Mouse (Mus musculus): ENCODE data around the gene Gm10718. TPM values are rescaled to one million over a fixed set of nuclear protein-coding genes. Genes with fewer than 3 reads are reported as not detected.
"Not testable (repeated sequence)": the region's sequence is repeated elsewhere in the genome, so short reads cannot be mapped to it uniquely, and the experiment has no call there.

Gm10718 gene
- 0.64 TPM in 1 of 2 replicates, not detected in the other for polyA plus RNA-seq (2015; fragmentation: Nextera tagmentation; extraction: Ambion mirVana)

DNA sequence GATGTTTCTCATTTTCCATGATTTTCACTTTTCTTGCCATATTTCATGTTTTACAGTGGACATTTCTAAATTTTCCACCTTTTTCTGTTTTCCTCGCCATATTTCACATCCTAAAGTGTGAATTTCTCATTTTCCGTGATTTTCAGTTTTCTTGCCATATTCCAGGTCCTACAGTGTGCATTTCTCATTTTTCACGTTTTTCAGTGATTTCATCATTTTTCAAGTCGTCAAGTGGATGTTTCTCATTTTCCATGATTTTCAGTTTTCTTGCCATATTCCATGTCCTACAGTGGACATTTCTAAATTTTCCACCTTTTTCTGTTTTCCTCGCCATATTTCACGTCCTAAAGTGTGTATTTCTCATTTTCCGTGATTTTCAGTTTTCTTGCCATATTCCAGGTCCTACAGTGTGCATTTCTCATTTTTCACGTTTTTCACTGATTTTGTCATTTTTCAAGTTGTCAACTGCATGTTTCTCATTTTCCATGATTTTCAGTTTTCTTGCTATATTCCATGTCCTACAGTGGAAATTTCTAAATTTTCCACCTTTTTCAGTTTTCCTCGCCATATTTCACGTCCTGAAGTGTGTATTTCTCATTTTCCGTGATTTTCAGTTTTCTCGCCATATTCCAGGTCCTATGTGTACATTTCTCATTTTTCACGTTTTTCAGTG is at the start of gene Gm10718:
Gene Gm10718 (plus strand): TSS at position 236 of the 673 bp plus-strand sequence.
- not testable (repeated sequence) for H3K4me1 ChIP-seq (replicated peaks); H3K4me2 ChIP-seq (replicated peaks); H3K27me3 ChIP-seq (replicated peaks); H3K9ac ChIP-seq; H3K36me3 ChIP-seq; H3K27ac ChIP-seq; ATAC-seq; H3K9me3 ChIP-seq; H3K4me3 ChIP-seq (replicated peaks)
- 74% methylated on average over 12 of the region's 13 CpGs for WGBS

GRCm38 (mm10) chr9:3000445-3000972 is 22.8 kb upstream of the Gm10718 start, which contains the start of gene Gm10722:
Gm10722 (plus strand) TSS chr9:3000922.
- not testable (repeated sequence) for H3K36me3 ChIP-seq; H3K9ac ChIP-seq; H3K27me3 ChIP-seq (replicated peaks); H3K4me1 ChIP-seq (replicated peaks); H3K4me2 ChIP-seq (replicated peaks); H3K27ac ChIP-seq; ATAC-seq; H3K4me3 ChIP-seq (replicated peaks); H3K9me3 ChIP-seq
- 73% methylated on average over 12 of the region's 12 CpGs for WGBS

- 66% methylated on average over 8 of the region's 8 CpGs for WGBS
- H3K36me3 ChIP-seq; H3K27me3 ChIP-seq (replicated peaks); H3K27ac ChIP-seq; H3K4me3 ChIP-seq (replicated peaks); H3K4me2 ChIP-seq (replicated peaks); H3K4me1 ChIP-seq (replicated peaks); ATAC-seq; H3K9ac ChIP-seq; H3K9me3 ChIP-seq: not testable (repeated sequence)
These were observed 22.3 kb upstream of the Gm10718 start for GRCm38 (mm10) chr9:3001006-3001405.

GRCm38 (mm10) chr9:3001948-3002659 is 21.2 kb upstream of the Gm10718 start:
- not testable (repeated sequence) for H3K27me3 ChIP-seq (replicated peaks); H3K36me3 ChIP-seq; H3K4me3 ChIP-seq (replicated peaks); H3K4me2 ChIP-seq (replicated peaks); H3K9me3 ChIP-seq; H3K9ac ChIP-seq; H3K27ac ChIP-seq; H3K4me1 ChIP-seq (replicated peaks)
- peak; percentile 86 for ATAC-seq
- WGBS = 68% methylated on average over 9 of the region's 11 CpGs

- 75% methylated on average over 6 of the region's 14 CpGs for WGBS
- H3K4me1 ChIP-seq (replicated peaks); H3K9me3 ChIP-seq; H3K9ac ChIP-seq; H3K27me3 ChIP-seq (replicated peaks); ATAC-seq; H3K4me3 ChIP-seq (replicated peaks); H3K27ac ChIP-seq; H3K36me3 ChIP-seq; H3K4me2 ChIP-seq (replicated peaks): not testable (repeated sequence)
These were observed 20.5 kb upstream of the Gm10718 start, which contains the start of gene Gm11168 for GRCm38 (mm10) chr9:3002794-3003396. Gm11168 (plus strand) TSS chr9:3003346.

DNA sequence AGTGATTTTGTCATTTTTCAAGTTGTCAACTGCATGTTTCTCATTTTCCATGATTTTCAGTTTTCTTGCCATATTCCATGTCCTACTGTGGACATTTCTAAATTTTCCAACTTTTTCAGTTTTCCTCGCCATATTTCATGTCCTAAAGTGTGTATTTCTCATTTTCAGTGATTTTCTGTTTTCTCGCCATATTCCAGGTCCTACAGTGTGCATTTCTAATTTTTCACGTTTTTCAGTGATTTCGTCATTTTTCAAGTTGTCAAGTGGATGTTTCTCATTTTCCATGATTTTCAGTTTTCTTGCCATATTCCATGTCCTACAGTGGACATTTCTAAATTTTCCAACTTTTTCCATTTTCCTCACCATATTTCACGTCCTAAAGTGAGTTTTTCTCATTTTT is 17.2 kb upstream of the Gm10718 start:
- H3K9ac ChIP-seq; H3K9me3 ChIP-seq; H3K27ac ChIP-seq; H3K27me3 ChIP-seq (replicated peaks); H3K4me3 ChIP-seq (replicated peaks); ATAC-seq; H3K4me1 ChIP-seq (replicated peaks); H3K4me2 ChIP-seq (replicated peaks); H3K36me3 ChIP-seq: not testable (repeated sequence)
- 80% methylated on average over 1 of the region's 5 CpGs for WGBS

DNA sequence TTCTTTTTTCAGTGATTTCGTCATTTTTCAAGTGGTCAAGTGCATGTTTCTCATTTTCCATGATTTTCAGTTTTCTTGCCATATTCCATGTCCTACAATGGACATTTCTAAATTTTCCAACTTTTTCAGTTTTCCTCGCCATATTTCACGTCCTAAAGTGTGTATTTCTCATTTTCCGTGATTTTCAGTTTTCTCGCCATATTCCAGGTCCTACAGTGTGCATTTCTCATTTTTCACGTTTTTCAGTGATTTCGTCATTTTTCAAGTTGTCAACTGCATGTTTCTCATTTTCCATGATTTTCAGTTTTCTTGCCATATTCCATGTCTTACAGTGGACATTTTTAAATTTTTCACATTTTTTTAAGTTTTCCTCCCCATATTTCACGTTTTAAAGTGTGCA is 16.7 kb upstream of the Gm10718 start:
- not testable (repeated sequence) for H3K4me3 ChIP-seq (replicated peaks); H3K9me3 ChIP-seq; H3K4me2 ChIP-seq (replicated peaks); H3K27ac ChIP-seq; H3K36me3 ChIP-seq; H3K9ac ChIP-seq; H3K4me1 ChIP-seq (replicated peaks); H3K27me3 ChIP-seq (replicated peaks)
- 72% methylated on average over 8 of the region's 8 CpGs for WGBS
- ATAC-seq = peak; percentile 79

GRCm38 (mm10) chr9:3007272-3007671 is 16.1 kb upstream of the Gm10718 start:
- not testable (repeated sequence) for H3K27ac ChIP-seq; H3K9me3 ChIP-seq; H3K9ac ChIP-seq; H3K4me3 ChIP-seq (replicated peaks); H3K36me3 ChIP-seq; H3K4me1 ChIP-seq (replicated peaks); H3K4me2 ChIP-seq (replicated peaks); H3K27me3 ChIP-seq (replicated peaks)
- 0 out of 2 replicates have a peak, but pooled peaks have one; percentile 35 for ATAC-seq
- 76% methylated on average over 8 of the region's 9 CpGs for WGBS

- H3K27me3 ChIP-seq (replicated peaks); H3K9ac ChIP-seq; H3K4me2 ChIP-seq (replicated peaks); H3K4me1 ChIP-seq (replicated peaks); H3K4me3 ChIP-seq (replicated peaks); H3K27ac ChIP-seq; H3K9me3 ChIP-seq; H3K36me3 ChIP-seq: not testable (repeated sequence)
- no CpG with 5 or more reads among the region's 5 CpGs for WGBS
- ATAC-seq = peak; percentile 49; the same call in 1 of the 2 replicates
These were observed 14.0 kb upstream of the Gm10718 start for GRCm38 (mm10) chr9:3009331-3009730.

DNA sequence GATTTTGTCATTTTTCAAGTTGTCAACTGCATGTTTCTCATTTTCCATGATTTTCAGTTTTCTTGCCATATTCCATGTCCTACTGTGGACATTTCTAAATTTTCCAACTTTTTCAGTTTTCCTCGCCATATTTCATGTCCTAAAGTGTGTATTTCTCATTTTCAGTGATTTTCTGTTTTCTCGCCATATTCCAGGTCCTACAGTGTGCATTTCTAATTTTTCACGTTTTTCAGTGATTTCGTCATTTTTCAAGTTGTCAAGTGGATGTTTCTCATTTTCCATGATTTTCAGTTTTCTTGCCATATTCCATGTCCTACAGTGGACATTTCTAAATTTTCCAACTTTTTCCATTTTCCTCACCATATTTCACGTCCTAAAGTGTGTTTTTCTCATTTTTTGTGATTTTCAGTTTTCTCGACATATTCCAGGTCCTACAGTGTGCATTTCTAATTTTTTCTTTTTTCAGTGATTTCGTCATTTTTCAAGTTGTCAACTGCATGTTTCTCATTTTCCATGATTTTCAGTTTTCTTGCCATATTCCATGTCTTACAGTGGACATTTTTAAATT is 11.2 kb upstream of the Gm10718 start:
- H3K4me3 ChIP-seq (replicated peaks); H3K36me3 ChIP-seq; H3K4me2 ChIP-seq (replicated peaks); H3K9me3 ChIP-seq; H3K27me3 ChIP-seq (replicated peaks); H3K27ac ChIP-seq; ATAC-seq; H3K9ac ChIP-seq; H3K4me1 ChIP-seq (replicated peaks): not testable (repeated sequence)
- WGBS = 87% methylated on average over 3 of the region's 7 CpGs

GRCm38 (mm10) chr9:3012733-3013279 is 10.5 kb upstream of the Gm10718 start, which contains the start of gene Gm10721:
Gm10721 (plus strand) TSS chr9:3013140.
- not testable (repeated sequence) for H3K27me3 ChIP-seq (replicated peaks); H3K4me1 ChIP-seq (replicated peaks); H3K27ac ChIP-seq; H3K36me3 ChIP-seq; H3K9ac ChIP-seq; H3K4me3 ChIP-seq (replicated peaks); H3K9me3 ChIP-seq; H3K4me2 ChIP-seq (replicated peaks)
- peak; percentile 66 for ATAC-seq
- no CpG with 5 or more reads among the region's 11 CpGs for WGBS

GRCm38 (mm10) chr9:3015354-3015753 is 8.0 kb upstream of the Gm10718 start, which contains the start of gene Gm10720:
Gm10720 (plus strand) TSS chr9:3015654.
- not testable (repeated sequence) for H3K4me3 ChIP-seq (replicated peaks); H3K36me3 ChIP-seq; H3K4me2 ChIP-seq (replicated peaks); H3K9me3 ChIP-seq; ATAC-seq; H3K9ac ChIP-seq; H3K27ac ChIP-seq; H3K4me1 ChIP-seq (replicated peaks); H3K27me3 ChIP-seq (replicated peaks)
- WGBS = 67% methylated on average over 5 of the region's 9 CpGs

Data from intestine, embryonic 15.5 days (tissue).